Mouse (Mus musculus): ENCODE measurements around the gene Ina.

GRCm38 (mm10) chr19:46971051-46971689 is 43.3 kb upstream of the Ina start:
- TF ChIP-seq EP300 (IDR thresholded peaks at IDR 0.05; ENCODE audit: low read depth) (no peak), CTCF (IDR thresholded peaks at IDR 0.05; ENCODE audit: low read depth) (no peak)

Data from liver, postnatal 0 days (tissue).